Mouse (Mus musculus) CH12.LX (cell line): Measurements from ENCODE around the gene Mocs1. TPM values are rescaled to one million over a fixed set of nuclear protein-coding genes. Genes with fewer than 3 reads are reported as not detected.
"Not testable (repeated sequence)": the region's sequence is repeated elsewhere in the genome, so short reads cannot be mapped to it uniquely, and the experiment has no call there.

Experiments
- DNase-seq: peaks from one replicate; pipeline ENCODE4 v3.0.0-alpha.2; 2013; ENCODE audit errors: extremely low read depth
- H3K27ac ChIP-seq: 2 replicates; pipeline ENCODE4 v1.5.1; 2012; ENCODE audit warnings: low read depth, mild to moderate bottlenecking, control low read depth, moderate library complexity; ENCODE audit not compliant: insufficient read depth
- H3K27me3 ChIP-seq: replicated peaks from 2 replicates; pipeline ENCODE3; 2012; ENCODE audit warnings: inconsistent platforms
- H3K36me3 ChIP-seq, 2 experiments: replicated peaks in 1 of 2; 2 replicates each; pipeline versions ENCODE3 to v1.6.1; 2012; ENCODE audit warnings: inconsistent platforms in 1 of 2, low read length in 1 of 2, mild to moderate bottlenecking in 1 of 2, mixed read lengths in 1 of 2, moderate library complexity in 1 of 2; ENCODE audit not compliant: control insufficient read depth in 1 of 2, insufficient read depth in 1 of 2
- H3K4me1 ChIP-seq, 2 experiments: 2 replicates each; pipeline ENCODE4 v1.6.1; 2012; ENCODE audit warnings: inconsistent platforms in 1 of 2, moderate library complexity in 1 of 2; ENCODE audit not compliant: insufficient read depth in 2 of 2, control insufficient read depth in 1 of 2
- H3K4me2 ChIP-seq: 2 replicates; pipeline ENCODE4 v1.6.1; 2012; ENCODE audit warnings: low read depth, mild to moderate bottlenecking, control low read depth; ENCODE audit not compliant: poor library complexity, insufficient read depth, severe bottlenecking
- H3K4me3 ChIP-seq, 3 experiments: fragments of 150-350 bp in 1 of 3; sonication (generic) in 1 of 3; replicated peaks in 1 of 3; 2 replicates each; pipeline versions ENCODE3 to v1.5.1; 2011 to 2012; ENCODE audit warnings: low read depth in 2 of 3, low read length in 2 of 3, mild to moderate bottlenecking in 2 of 3, moderate library complexity in 2 of 3, control low read depth in 1 of 3, improper control_type of control experiment in 1 of 3, inconsistent platforms in 1 of 3, mixed read lengths in 1 of 3; ENCODE audit not compliant: poor library complexity in 1 of 3
- H3K79me2 ChIP-seq: replicated peaks from 2 replicates; pipeline ENCODE4 v1.6.1; 2012; ENCODE audit warnings: mild to moderate bottlenecking, moderate library complexity; ENCODE audit not compliant: control insufficient read depth, poor library complexity, insufficient read depth, severe bottlenecking; ENCODE audit errors: extremely low read depth
- H3K9ac ChIP-seq: 2 replicates; pipeline ENCODE4 v1.6.1; 2012; ENCODE audit warnings: low read depth, mild to moderate bottlenecking, control low read depth, moderate library complexity; ENCODE audit not compliant: insufficient read depth
- H3K9me3 ChIP-seq: replicated peaks from 2 replicates; pipeline ENCODE3; 2012; ENCODE audit warnings: low read length, inconsistent platforms, mixed read lengths
- CHD1 ChIP-seq: IDR thresholded peaks from 2 replicates; pipeline ENCODE4 v1.6.1; 2012; ENCODE audit warnings: low read depth, low read length, improper control_type of control experiment, inconsistent platforms
- E2F4 ChIP-seq: IDR thresholded peaks from 2 replicates; pipeline ENCODE4 v1.6.1; 2011; ENCODE audit warnings: low read depth, low read length, improper control_type of control experiment; ENCODE audit not compliant: insufficient replicate concordance
- ELF1 ChIP-seq: IDR thresholded peaks from 2 replicates; pipeline ENCODE4 v1.6.1; 2014; ENCODE audit warnings: low read depth, mild to moderate bottlenecking, inconsistent platforms, low read length, improper control_type of control experiment
- EP300 ChIP-seq: IDR thresholded peaks from 2 replicates; pipeline ENCODE4 v1.6.1; 2011; ENCODE audit warnings: low read length, improper control_type of control experiment
- ETS1 ChIP-seq: conservative IDR thresholded peaks from 2 replicates; pipeline ENCODE4 v1.6.1; 2012; ENCODE audit warnings: low read depth, mild to moderate bottlenecking, inconsistent platforms, low read length, improper control_type of control experiment, moderate library complexity
- HCFC1 ChIP-seq: IDR thresholded peaks from 2 replicates; pipeline ENCODE4 v1.6.1; 2012; ENCODE audit warnings: low read depth, mild to moderate bottlenecking, inconsistent platforms, low read length, improper control_type of control experiment
- IRF4 ChIP-seq: IDR thresholded peaks from 2 replicates; pipeline ENCODE4 v1.6.1; 2014; ENCODE audit warnings: low read depth, mild to moderate bottlenecking, inconsistent platforms, low read length, improper control_type of control experiment
- JUN ChIP-seq: IDR thresholded peaks from 2 replicates; pipeline ENCODE4 v1.6.1; 2011; ENCODE audit warnings: low read depth, mild to moderate bottlenecking, low read length, improper control_type of control experiment, moderate library complexity; ENCODE audit not compliant: insufficient read depth
- JUND ChIP-seq: conservative IDR thresholded peaks from 2 replicates; pipeline ENCODE4 v1.6.1; 2011; ENCODE audit warnings: low read depth, low read length, improper control_type of control experiment
- MAFK ChIP-seq: IDR thresholded peaks from 2 replicates; pipeline ENCODE4 v1.6.1; 2011; ENCODE audit warnings: low read length, improper control_type of control experiment; ENCODE audit not compliant: insufficient replicate concordance
- MXI1 ChIP-seq: IDR thresholded peaks from 2 replicates; pipeline ENCODE4 v1.6.1; 2011; ENCODE audit warnings: mild to moderate bottlenecking, low read depth, low read length, improper control_type of control experiment
- MYC ChIP-seq: IDR thresholded peaks from 2 replicates; pipeline ENCODE4 v1.6.1; 2011; ENCODE audit warnings: low read depth, mild to moderate bottlenecking, improper control_type of control experiment, low read length
- NRF1 ChIP-seq: IDR thresholded peaks from 2 replicates; pipeline ENCODE4 v1.6.1; 2014; ENCODE audit warnings: low read depth, mild to moderate bottlenecking, inconsistent platforms, low read length, improper control_type of control experiment, moderate library complexity
- POLR2AphosphoS2 ChIP-seq: IDR thresholded peaks from 2 replicates; pipeline ENCODE4 v1.6.1; 2011; ENCODE audit warnings: low read depth, low read length, improper control_type of control experiment
- RAD21 ChIP-seq: IDR thresholded peaks from 2 replicates; pipeline ENCODE4 v1.6.1; 2011; ENCODE audit warnings: low read depth, mild to moderate bottlenecking, low read length, improper control_type of control experiment, moderate library complexity
- RCOR1 ChIP-seq: conservative IDR thresholded peaks from 2 replicates; pipeline ENCODE4 v1.6.1; 2012; ENCODE audit warnings: low read depth, mild to moderate bottlenecking, inconsistent platforms, low read length, improper control_type of control experiment
- SMC3 ChIP-seq: IDR thresholded peaks from 2 replicates; pipeline ENCODE4 v1.6.1; 2011; ENCODE audit warnings: low read depth, low read length, improper control_type of control experiment
- TBP ChIP-seq: conservative IDR thresholded peaks from 2 replicates; pipeline ENCODE4 v1.6.1; 2011; ENCODE audit warnings: low read depth, low read length, improper control_type of control experiment
- TCF12 ChIP-seq: IDR thresholded peaks from 2 replicates; pipeline ENCODE4 v1.6.1; 2014; ENCODE audit warnings: low read depth, mild to moderate bottlenecking, inconsistent platforms, low read length, improper control_type of control experiment
- USF2 ChIP-seq: conservative IDR thresholded peaks from 2 replicates; pipeline ENCODE4 v1.6.1; 2011; ENCODE audit warnings: low read depth, low read length, improper control_type of control experiment
- ZC3H11A ChIP-seq: IDR thresholded peaks from 2 replicates; pipeline ENCODE4 v1.6.1; 2012; ENCODE audit warnings: low read depth, mild to moderate bottlenecking, inconsistent platforms, low read length, improper control_type of control experiment
- ZKSCAN1 ChIP-seq: IDR thresholded peaks from 2 replicates; pipeline ENCODE4 v1.6.1; 2012; ENCODE audit warnings: low read depth, inconsistent platforms, low read length, improper control_type of control experiment, borderline replicate concordance
- ZNF384 ChIP-seq: IDR thresholded peaks from 2 replicates; pipeline ENCODE4 v1.6.1; 2012; ENCODE audit warnings: low read depth, low read length, improper control_type of control experiment, inconsistent platforms
- dilution Hi-C: fragments of 300-500 bp; cut with MboI; formaldehyde crosslinking; loops from 2 replicates; pipeline ENCODE4 v1.14.3; 2020; ENCODE audit warnings: low sequenced_read_pairs; ENCODE audit not compliant: extremely low pct_unique_long_range_greater_than_20kb, extremely low pct_ligation_motif_present
- in situ Hi-C: fragments of 300-500 bp; cut with MboI; formaldehyde crosslinking; loops from 3 replicates; pipeline ENCODE4 v1.14.3; 2019; ENCODE audit warnings: low sequenced_read_pairs, low pct_ligation_motif_present, low pct_unique_long_range_greater_than_20kb, mixed read lengths
- polyA plus RNA-seq: library from polyadenylated mRNA; unstranded; fragments of >175 nt; gene quantifications from 2 replicates; pipeline ENCODE4 v1.2.1, GENCODE M21; 2012; ENCODE audit warnings: low read depth; ENCODE audit not compliant: insufficient read length
- total RNA-seq, 2 experiments: library from RNA; depleted of rRNA; stranded (reverse); fragments of 300-350 nt in 1 of 2; fragments of >200 nt in 1 of 2; gene quantifications; 2 replicates each; pipeline ENCODE4 v1.2.3; 2012 to 2014

The Mocs1 gene
- total and polyA plus RNA-seq, 3 experiments = 3.7 to 8.8 (median 7.3) TPM

GRCm38 (mm10) chr17:49435081-49435480 lies 6.9 kb downstream of the Mocs1 start:
- dilution Hi-C loops (no loop called here), in situ Hi-C loops (no loop called here)
- TF ChIP-seq E2F4 (no peak), ZKSCAN1 (no peak), IRF4 (no peak), USF2 (no peak), CHD1 (no peak), MAFK (no peak), SMC3 (no peak), NRF1 (no peak), JUND (no peak), RAD21 (no peak), ELF1 (no peak), JUN (no peak), HCFC1 (no peak), POLR2AphosphoS2 (no peak)
- no peak for DNase-seq
- H3K4me3 ChIP-seq = no peak overlapping the region
- H3K36me3 ChIP-seq = peaks cover 26 to 70% of the 10 kb centered on the region in 2 experiments
- no peak overlapping the region for H3K27ac ChIP-seq
- H3K79me2 ChIP-seq = no peaks in the 10 kb centered on the region; the same call in 1 of the 2 replicates
- no peaks in the 10 kb centered on the region for H3K9me3 ChIP-seq
- no peak overlapping the region for H3K9ac ChIP-seq
- H3K4me2 ChIP-seq = no peak overlapping the region
- no peaks in the 10 kb centered on the region for H3K27me3 ChIP-seq
- peaks cover under 1 to 11% of the 10 kb centered on the region in 2 experiments; a peak in 3 of 4 replicates for H3K4me1 ChIP-seq

GRCm38 (mm10) chr17:49436631-49437030 lies 8.5 kb downstream of the Mocs1 start:
- DNase-seq = no peak
- dilution Hi-C loops = no loop called here
- Histone ChIP-seq H3K4me1 (0 out of 4 replicates have a peak, but pooled peaks cover 0 to 6% of the 10 kb centered on the region in 2 experiments), H3K27ac (no peak overlapping the region), H3K27me3 (no peaks in the 10 kb centered on the region), H3K4me3 (no peak overlapping the region), H3K9me3 (no peaks in the 10 kb centered on the region), H3K36me3 (peaks cover 26 to 75% of the 10 kb centered on the region in 2 experiments), H3K9ac (no peak overlapping the region), H3K79me2 (no peaks in the 10 kb centered on the region; the same call in 1 of the 2 replicates), H3K4me2 (no peak overlapping the region)
- in situ Hi-C loops = no loop called here
- no peak for TF ChIP-seq MXI1
- TF ChIP-seq USF2 = no peak
- TF ChIP-seq IRF4 = no peak
- no peak for TF ChIP-seq ZC3H11A
- no peak for TF ChIP-seq RCOR1
- no peak for TF ChIP-seq ETS1
- TF ChIP-seq ZNF384 = no peak
- no peak for TF ChIP-seq EP300
- no peak for TF ChIP-seq MYC
- TF ChIP-seq JUN = no peak
- no peak for TF ChIP-seq TCF12
- TF ChIP-seq SMC3 = no peak
- no peak for TF ChIP-seq TBP

- H3K4me2 ChIP-seq, DNase-seq, H3K9ac ChIP-seq, H3K4me3 ChIP-seq, H3K9me3 ChIP-seq, dilution Hi-C loops, H3K27me3 ChIP-seq, in situ Hi-C loops, H3K27ac ChIP-seq, H3K4me1 ChIP-seq, H3K79me2 ChIP-seq: not testable (repeated sequence)
- peaks cover 26 to 72% of the 10 kb centered on the region in 2 experiments for H3K36me3 ChIP-seq
Measured at GRCm38 (mm10) chr17:49437306-49437705, 9.1 kb downstream of the Mocs1 start.
